Mouse (Mus musculus) hindbrain, postnatal 0 days (tissue): Measurements from ENCODE around the gene Bhlha15. TPM values are rescaled to one million over a fixed set of nuclear protein-coding genes. Genes with fewer than 3 reads are reported as not detected.

Source experiments
- ATAC-seq: fragments of 200-750 bp; cut with Nextera tagmentation; 2 replicates; pipeline ENCODE4 v1.8.0; 2017; ENCODE audit warnings: mild to moderate bottlenecking, moderate TSS enrichment, moderate library complexity
- DNase-seq: peaks from one replicate; pipeline ENCODE4 v3.0.0-alpha.2; 2015; ENCODE audit warnings: low spot score
- H3K27ac ChIP-seq: fragments of 300-500 bp; sonication (generic); 2 replicates; pipeline ENCODE4 v1.5.1; 2014; ENCODE audit warnings: mild to moderate bottlenecking
- H3K27me3 ChIP-seq: fragments of 300-500 bp; sonication (generic); 2 replicates; pipeline ENCODE4 v1.6.1; 2014; ENCODE audit warnings: low read length, mixed read lengths; ENCODE audit not compliant: insufficient read depth
- H3K36me3 ChIP-seq: fragments of 300-500 bp; sonication (generic); 2 replicates; pipeline ENCODE4 v1.6.1; 2014; ENCODE audit warnings: low read length, mixed read lengths; ENCODE audit not compliant: insufficient read depth
- H3K4me1 ChIP-seq: fragments of 300-500 bp; sonication (generic); 2 replicates; pipeline ENCODE4 v1.6.1; 2014; ENCODE audit warnings: antibody characterized with exemption, low read length, mixed read lengths; ENCODE audit not compliant: insufficient read depth
- H3K4me2 ChIP-seq: fragments of 300-500 bp; sonication (generic); 2 replicates; pipeline ENCODE4 v1.6.1; 2014; ENCODE audit warnings: low read depth, mild to moderate bottlenecking, low read length, moderate library complexity, mixed read lengths
- H3K4me3 ChIP-seq: fragments of 300-500 bp; sonication (generic); 2 replicates; pipeline ENCODE4 v1.5.1; 2014; ENCODE audit warnings: low read length
- H3K9ac ChIP-seq: fragments of 300-500 bp; sonication (generic); replicated peaks from 2 replicates; pipeline ENCODE4 v1.6.1; 2014; ENCODE audit warnings: mild to moderate bottlenecking, low read length, moderate library complexity, mixed read lengths
- H3K9me3 ChIP-seq: fragments of 300-500 bp; sonication (generic); 2 replicates; pipeline ENCODE4 v1.6.1; 2016; ENCODE audit warnings: low read length, mixed read lengths
- CTCF ChIP-seq: IDR thresholded peaks from 2 replicates; pipeline ENCODE4 v1.5.1; 2016; ENCODE audit warnings: antibody characterized with exemption, control low read depth, low read depth
- WGBS: fragments of 180-500 bp; shearing (Covaris S2); extraction: QIAGEN DNeasy Blood & Tissue Kit; methylation state at CpG from one replicate; pipeline ENCODE4 v1.1.7; 2014; 5-methylcytosine and 5-hydroxymethylcytosine counted together
- polyA plus RNA-seq: library from polyadenylated mRNA; unstranded; fragments of >200 nt; fragmentation: Nextera tagmentation; extraction: Ambion mirVana; gene quantifications from 2 replicates; pipeline ENCODE4 v1.2.1, GENCODE M21; 2015
- total RNA-seq: library from RNA; depleted of rRNA; stranded (reverse); fragments of >200 nt; gene quantifications from 2 replicates; pipeline ENCODE4 v1.2.3, GENCODE M21; 2014; rRNA removed

Gene Bhlha15
- total and polyA plus RNA-seq, 2 experiments from 2014 or later: 0.08 to 0.10 TPM

GRCm38 (mm10) chr5:144238969-144239368 lies 48.9 kb downstream of the Bhlha15 start:
- Histone ChIP-seq H3K4me2 (no peak overlapping the region), H3K4me1 (no peaks in the 10 kb centered on the region), H3K9ac (no peak overlapping the region), H3K27ac (no peak overlapping the region), H3K27me3 (no peaks in the 10 kb centered on the region), H3K9me3 (no peaks in the 10 kb centered on the region), H3K4me3 (no peak overlapping the region), H3K36me3 (no peaks in the 10 kb centered on the region)
- DNase-seq (no peak), ATAC-seq (no peak)
- TF ChIP-seq CTCF: no peak
- 86% methylated on average over 1 of the region's 1 CpGs for WGBS

Other genes with a start within 250 kb of the Bhlha15 start
- gene Ccz1, start 175.4 kb upstream of the Bhlha15 start, total RNA-seq: 38.7 and 52.0 TPM in 2 replicates
- 71.2 and 74.8 TPM in 2 replicates for gene Ccz1, start 175.4 kb upstream of the Bhlha15 start, polyA plus RNA-seq
- not detected in 2 replicates for gene Ocm, start 163.6 kb upstream of the Bhlha15 start, total RNA-seq
- 0.39 and 0.54 TPM in 2 replicates for gene Ocm, start 163.6 kb upstream of the Bhlha15 start, polyA plus RNA-seq
- gene Lmtk2, start 89.8 kb upstream of the Bhlha15 start, total RNA-seq: 58.8 and 73.7 TPM in 2 replicates
- 6.5 and 7.1 TPM in 2 replicates for gene Lmtk2, start 89.8 kb upstream of the Bhlha15 start, polyA plus RNA-seq
- gene Tecpr1, start 33.3 kb downstream of the Bhlha15 start, total RNA-seq: 66.2 and 77.5 TPM in 2 replicates
- gene Tecpr1, start 33.3 kb downstream of the Bhlha15 start, polyA plus RNA-seq: 34.1 and 34.7 TPM in 2 replicates
- gene Bri3, start 54.2 kb downstream of the Bhlha15 start, total RNA-seq: 18.2 and 22.1 TPM in 2 replicates
- gene Bri3, start 54.2 kb downstream of the Bhlha15 start, polyA plus RNA-seq: 113 and 114 TPM in 2 replicates
- 0.63 and 1.3 TPM in 2 replicates for gene Baiap2l1, start 167.8 kb downstream of the Bhlha15 start, total RNA-seq
- 1.8 and 1.9 TPM in 2 replicates for gene Baiap2l1, start 167.8 kb downstream of the Bhlha15 start, polyA plus RNA-seq